Mouse (Mus musculus) heart, adult 9 months (tissue): ENCODE measurements at regions not wholly inside any gene's neighbourhood (a gene's known extent, or its start where the extent isn't known, plus 50 kb on each side); places are given as distances from the start of the nearest gene placed in this dataset.
"Not testable (repeated sequence)": the region's sequence is repeated elsewhere in the genome, so short reads cannot be mapped to it uniquely, and the experiment has no call there.

ENCODE experiments used
- DNase-seq, 2 experiments: peaks; one replicate each; pipeline ENCODE4 v3.0.0; 2022; ENCODE audit warnings: low spot score in 2 of 2

- DNase-seq = no peak
Observed at GRCm38 (mm10) chr1:189156906-189157305, 149.3 kb upstream of the Kctd3 start.

- DNase-seq = no peak
Observed at GRCm38 (mm10) chr1:189154376-189154775, 146.7 kb upstream of the Kctd3 start.

DNA sequence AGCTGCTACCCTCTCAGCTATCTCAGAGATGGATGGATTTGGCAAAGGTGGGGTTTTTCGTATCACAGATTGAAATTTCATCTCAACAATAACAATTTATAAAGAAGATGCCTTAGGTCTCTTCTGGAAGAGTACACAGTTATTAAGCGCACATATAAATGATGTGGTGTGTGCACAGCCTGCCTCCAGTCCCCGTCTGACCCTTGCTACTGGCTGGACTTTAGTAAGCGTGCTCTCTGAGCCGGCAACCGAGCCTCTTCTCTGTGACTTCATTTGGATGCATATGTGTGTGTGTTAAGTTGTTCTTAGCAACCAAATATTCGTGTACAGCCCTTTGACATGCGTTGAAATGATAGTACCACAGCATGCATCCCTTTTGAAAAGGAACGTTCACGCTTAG lies 145.5 kb upstream of the Kctd3 start:
- no peak for DNase-seq

DNA sequence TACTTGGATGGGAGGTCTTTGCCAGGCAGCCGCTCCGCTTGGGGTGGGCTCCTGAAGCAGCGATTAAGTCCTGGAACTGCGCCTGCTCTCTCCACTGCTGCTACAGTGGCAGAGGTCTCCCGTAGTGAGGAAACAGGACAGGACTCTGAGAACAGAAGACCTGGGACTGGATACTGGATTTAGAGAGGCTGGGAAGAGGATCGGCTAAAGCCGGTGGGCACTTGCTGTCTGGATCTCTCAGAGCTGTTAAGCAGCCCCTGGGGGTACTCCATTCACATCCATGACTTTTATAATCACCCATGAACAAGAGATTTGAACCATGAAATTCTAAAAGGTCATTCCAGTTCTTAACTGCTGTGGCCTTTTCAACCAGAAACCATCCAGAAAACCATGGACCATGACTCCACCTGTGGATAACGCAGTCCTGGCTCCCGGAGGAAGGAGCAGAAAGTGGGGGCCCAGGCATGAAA lies 135.4 kb upstream of the Kctd3 start:
- no peak for DNase-seq

DNA sequence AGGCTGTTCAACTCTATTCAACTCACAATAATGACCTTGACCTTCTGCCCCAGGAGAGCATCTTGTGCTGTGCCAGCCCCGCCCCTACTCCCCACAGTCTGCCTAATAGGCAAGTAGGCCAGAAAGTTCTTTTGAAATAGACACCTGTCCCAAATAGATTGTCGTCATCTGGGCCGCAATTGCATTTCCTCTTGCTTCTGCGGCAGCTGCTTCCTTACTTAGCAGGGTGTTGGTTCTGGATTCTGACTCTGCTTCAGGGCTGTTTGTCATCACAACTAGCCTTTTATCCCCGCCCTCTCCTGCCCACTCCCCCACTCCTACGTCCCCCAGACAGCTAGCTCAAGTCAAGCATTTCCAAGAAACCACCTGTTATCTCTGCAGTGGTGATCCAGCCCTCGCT lies 134.9 kb upstream of the Kctd3 start:
- no peak for DNase-seq

- no peak for DNase-seq
Observed at GRCm38 (mm10) chr1:189141694-189142093, 134.1 kb upstream of the Kctd3 start.

- peak in 1 of 2 experiments; percentile 12 for DNase-seq
Observed at GRCm38 (mm10) chr1:189136731-189137385, 129.2 kb upstream of the Kctd3 start.

- no peak for DNase-seq
Observed at GRCm38 (mm10) chr1:189135826-189136225, 128.2 kb upstream of the Kctd3 start.

- DNase-seq = no peak
Observed at GRCm38 (mm10) chr1:189128706-189129105, 121.1 kb upstream of the Kctd3 start.

GRCm38 (mm10) chr1:189128246-189128645 lies 120.6 kb upstream of the Kctd3 start:
- DNase-seq = not testable (repeated sequence)

DNA sequence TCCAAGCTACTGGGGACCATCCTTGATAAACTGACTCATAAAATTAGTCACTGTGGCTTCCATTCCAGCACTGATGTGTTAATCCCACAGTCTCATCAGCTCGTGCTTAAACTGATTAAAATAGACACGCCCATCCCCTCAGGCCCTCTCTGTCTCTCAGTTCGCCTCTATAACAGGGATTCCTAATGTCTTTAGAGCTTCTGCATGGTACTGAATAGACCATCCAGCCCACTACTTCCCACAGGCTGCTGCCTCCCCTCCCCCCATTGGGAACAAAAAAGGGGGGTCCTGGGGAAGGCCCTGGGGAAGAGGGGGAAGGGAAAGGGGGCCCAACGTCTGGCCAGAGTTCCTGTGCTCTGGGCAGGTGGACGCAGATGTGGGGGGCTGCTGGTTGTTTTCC lies 119.7 kb upstream of the Kctd3 start:
- no peak for DNase-seq

- DNase-seq = no peak
Observed at GRCm38 (mm10) chr1:189119941-189120735, 112.5 kb upstream of the Kctd3 start.

GRCm38 (mm10) chr1:189119005-189119404 lies 111.4 kb upstream of the Kctd3 start:
- DNase-seq = peak in 1 of 2 experiments; percentile 17

DNA sequence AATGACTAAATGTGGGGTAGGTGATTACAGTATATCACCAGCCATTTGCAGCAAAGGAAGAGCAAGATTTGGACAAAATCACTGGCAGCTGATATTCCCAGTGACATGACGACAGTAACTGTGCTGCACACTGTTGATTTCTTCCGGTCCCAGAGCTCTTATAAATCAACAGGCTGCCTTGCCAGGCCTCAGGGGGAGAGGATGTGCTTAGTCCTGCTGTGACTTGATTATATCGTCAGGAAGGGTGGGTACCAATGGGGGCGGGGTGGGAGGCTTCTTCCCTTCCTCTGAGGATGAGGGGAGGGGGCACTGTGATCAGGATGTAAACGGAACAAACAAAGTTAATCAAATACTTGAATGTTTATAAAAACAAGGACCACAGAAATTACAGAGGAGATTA lies 110.9 kb upstream of the Kctd3 start:
- peak; percentile 24 to 38 for DNase-seq

DNA sequence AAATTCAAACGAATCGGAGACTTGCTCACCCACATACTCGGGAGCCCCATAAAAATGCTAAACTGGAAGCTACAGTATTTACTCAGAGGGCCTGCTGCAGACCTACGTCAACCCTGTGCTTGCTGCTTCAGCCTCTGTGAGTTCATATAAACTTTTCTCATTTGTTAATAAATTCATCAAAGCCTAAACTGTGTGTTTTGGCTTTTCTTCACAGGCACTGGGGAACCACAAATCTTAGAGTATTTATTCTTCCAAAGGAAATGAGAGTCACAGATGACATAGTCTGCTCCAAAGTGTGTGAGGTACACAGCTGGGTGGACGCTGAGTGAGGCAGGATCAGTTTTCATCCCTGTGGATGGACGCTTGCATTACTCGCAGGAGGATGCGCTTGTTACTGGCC lies 108.3 kb upstream of the Kctd3 start:
- no peak for DNase-seq

DNA sequence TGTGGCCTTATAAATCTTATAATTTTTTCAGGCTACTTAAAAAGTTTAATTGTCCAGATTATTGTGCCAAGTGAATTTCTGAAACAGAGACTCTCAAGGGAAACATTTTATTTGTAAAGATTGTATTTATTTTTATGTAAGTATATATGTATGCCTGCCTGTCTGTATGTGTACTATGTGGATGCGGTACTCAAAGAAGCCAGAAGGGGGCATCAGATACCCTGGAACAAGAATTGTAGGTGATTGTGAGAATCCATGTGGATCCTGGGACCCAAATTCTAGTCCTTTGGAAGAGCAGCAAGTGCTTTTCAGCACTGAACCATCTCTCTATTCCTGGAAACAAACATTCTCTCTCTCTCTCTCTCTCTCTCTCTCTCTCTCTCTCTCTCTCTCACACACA lies 107.6 kb upstream of the Kctd3 start:
- DNase-seq = no peak

DNA sequence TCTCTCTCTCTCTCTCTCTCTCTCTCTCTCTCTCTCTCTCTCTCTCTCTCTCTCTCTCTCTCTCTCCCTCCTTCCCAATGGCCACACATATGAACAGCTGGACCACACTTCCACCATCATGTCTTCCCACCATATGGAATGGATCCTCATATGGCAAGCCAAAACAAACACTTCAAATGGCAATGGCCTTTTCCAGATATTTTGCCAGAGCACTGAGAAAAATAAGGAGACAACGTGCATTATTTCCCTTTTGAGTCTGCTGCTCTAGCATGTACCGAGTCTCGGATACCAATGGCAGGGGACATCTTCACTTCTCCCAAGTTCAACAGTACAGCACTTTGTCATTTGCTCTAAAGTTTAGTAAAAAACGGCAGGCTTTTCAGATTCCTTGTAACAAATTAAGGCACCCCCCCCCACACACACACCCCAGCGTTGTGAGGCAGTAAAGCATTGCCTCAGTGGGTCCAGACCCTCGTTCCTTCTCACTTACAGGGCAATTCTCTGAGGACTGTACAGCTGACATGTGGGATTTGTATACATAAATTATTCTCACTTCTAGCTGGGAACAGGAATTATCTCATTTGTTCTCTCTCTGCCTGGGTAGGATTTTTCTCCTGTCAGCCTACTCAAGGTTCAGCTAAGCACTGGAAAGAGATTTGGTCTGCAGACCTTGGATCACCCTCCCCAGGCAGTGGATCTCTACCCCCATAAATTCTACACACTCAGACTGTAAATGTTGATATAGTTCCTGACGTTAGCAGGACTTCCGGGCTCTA lies 100.8 kb upstream of the Kctd3 start:
- DNase-seq = no peak

DNA sequence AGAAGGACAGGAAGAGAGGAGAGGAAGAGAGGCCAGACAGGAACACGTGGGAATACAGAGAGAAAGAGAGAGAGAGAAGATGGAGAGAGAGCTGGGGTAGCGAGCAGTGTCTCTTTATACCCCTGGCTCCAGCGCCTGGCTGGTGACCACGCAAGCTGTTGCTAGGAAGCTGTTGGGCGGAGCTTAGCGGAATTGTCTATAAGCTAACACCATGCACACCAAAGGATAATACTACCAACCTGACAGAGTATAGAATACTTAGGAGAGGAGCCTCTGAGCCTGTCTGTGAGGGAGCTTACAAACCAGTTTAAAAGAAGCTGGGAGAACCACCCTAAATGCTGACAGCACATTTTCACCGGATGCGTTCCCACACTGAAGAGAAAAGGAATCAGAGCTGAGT lies 100.2 kb upstream of the Kctd3 start:
- no peak for DNase-seq

DNA sequence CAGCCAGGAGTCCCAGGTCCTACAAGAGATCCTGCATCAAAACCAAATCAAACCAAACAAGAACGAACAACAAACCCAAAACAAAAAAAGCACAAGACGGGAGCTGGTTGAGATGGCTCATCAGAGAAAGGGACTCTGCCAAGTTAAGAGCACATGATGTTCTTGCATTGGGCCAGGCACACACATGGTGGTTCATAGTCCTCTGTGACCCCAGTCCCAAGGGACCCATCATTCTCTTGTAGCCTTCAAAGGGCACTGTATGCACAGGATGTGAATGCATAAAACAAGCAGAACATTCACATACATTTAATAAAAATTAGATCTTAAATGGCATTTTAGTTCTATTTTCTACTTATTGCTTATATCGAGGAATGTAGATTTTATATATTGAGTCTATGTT lies 99.5 kb upstream of the Kctd3 start:
- peak in 1 of 2 experiments; percentile 10 for DNase-seq

GRCm38 (mm10) chr1:189105276-189105675 lies 97.6 kb upstream of the Kctd3 start:
- no peak for DNase-seq

DNA sequence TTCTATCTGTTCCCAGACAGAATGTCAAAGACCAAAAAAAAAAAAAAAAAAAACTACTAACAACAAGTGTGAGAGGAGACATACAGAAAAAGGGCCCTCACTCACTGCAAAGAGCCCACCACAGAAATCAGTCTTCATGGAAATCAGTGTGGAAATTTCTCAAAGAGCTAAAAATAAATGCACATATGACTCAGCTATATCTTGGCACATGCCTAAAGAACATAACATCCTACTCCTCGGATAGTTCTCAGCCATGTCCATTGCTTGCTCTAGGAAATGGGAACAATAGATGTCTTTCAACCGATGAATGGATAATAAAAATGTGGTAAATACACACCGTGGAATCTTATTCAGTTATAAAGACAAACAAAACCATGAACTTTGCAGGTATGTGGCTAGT lies 95.1 kb upstream of the Kctd3 start:
- DNase-seq = no peak

DNA sequence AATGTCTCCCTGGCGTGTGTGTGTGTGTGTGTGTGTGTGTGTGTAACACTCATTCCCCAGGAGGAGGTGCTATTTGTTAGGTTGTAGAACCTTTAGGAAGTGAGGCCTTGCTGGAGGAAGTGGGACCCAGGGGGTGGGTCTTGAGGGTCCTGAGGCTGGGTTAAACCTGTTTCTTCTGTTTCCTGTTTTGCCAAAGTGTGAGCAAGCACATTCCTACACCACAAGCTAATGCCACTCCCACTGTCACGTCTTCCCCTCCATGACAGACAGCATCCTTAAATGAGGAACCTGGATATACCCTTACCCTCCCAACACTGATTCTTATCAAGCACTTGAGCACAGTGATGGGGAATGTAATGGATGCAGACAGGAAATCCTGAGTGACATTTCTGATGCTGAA lies 91.5 kb upstream of the Kctd3 start:
- DNase-seq = no peak

- no peak for DNase-seq
Observed at GRCm38 (mm10) chr1:189092819-189093218, 85.2 kb upstream of the Kctd3 start.
